Mouse (Mus musculus) telencephalon, adult 2 months (tissue): ENCODE measurements around the gene Ager.

ENCODE experiments used
- DNase-seq: peaks from one replicate; pipeline ENCODE4 v3.0.0-alpha.2; 2011; ENCODE audit warnings: low read depth, low spot score

Ager gene

DNA sequence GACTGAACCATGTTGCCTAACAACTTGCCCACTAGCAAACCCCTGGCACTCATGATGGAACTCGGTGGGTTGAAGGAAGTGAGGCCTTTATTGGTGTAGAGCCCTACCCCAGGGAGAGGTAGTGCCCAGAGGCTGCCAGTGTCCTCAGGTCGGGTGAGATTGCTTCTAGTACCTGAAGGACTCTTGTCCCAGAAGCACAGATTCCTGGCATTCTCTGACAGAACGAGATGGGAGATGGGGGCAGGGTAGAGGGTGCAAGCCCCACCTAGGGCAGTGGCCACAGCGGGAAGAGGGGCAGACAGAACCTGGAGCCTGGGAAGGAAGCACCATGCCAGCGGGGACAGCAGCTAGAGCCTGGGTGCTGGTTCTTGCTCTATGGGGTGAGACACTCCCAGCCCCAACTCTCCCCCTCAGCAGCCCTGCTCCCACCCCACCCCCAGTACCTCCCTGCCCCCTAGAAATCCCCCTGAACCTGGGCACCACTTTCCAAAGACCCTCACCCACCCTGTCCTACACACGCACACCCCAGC is at the start of gene Ager:
Gene Ager (plus strand): TSS at position 297 of the 530 bp plus-strand sequence.
- no peak for DNase-seq

DNA sequence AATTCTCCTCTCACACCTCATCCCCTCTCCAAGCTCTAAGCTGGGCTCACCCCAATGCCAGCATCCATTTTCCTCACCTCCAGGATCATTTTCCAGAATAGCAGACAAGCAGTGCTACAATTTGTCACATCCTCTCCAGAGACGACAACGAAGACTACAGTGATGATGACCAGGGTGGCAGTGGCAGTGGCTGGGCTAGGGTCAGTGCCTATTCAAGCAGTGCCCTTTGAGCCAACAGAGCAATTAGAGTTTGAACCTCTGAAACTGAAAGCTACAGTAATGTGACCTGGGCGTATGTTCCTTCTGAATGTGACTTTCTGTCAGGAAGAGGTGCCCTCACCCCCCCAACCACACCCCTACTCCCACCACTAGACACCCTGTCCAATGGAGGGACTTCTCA is 48.5 kb upstream of the Ager start:
- DNase-seq: no peak

DNA sequence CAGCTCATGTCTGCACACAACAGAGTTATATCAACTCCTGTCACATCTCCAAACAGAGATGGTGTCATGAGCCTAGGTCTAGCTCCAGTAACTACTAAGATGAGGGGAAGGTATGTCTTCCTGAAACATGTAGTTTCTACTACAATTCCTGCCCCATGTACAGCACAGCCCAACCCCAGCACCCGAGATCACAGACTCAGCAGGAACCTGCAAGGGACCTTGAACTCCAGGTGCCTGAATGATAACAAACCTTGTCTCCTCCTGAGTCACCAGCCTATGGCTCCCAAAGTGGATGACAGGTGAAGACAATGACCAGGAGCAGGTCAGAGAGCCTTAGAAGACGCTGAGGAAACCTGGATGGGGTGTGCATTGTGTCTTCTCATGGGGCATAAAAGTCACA is 47.8 kb upstream of the Ager start:
- no peak for DNase-seq

DNA sequence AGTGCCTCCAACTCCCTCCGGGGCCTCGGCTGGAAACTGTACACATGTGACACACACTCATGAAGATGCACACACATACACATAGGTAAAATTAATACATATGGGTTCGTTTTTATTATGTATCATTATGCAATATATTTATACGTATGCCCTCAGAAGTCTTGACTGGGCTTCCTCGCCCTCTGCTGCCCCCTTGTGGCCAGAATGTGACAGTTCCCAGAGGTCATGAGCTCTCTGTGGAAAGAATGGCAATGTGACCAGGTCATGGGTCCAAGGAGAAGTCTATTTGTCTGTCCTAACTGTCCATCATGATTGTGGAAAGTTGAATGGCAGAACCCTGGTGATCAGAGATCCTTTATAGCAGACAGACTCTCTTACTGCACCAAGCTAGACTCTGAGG is 42.2 kb upstream of the Ager start:
- no peak for DNase-seq

DNA sequence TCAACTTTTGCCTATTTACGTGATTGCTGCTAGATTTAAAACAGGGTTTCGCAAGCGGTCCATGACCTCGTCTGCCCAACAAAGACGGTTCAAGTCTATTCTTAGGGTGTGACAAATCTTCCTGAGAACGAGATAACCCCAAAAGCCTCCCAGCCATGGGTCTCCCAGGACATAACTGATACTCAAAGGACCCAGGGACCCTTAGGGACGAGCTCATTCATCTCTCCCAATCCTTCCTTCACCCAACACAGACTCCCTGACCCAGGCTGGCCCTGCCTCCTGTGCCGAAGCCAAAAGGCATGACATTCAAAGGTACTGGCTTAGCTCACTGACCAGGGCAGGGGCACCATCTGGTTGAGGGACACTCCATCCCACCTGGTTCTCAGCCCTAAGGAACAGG is 41.3 kb upstream of the Ager start:
- DNase-seq: no peak

DNA sequence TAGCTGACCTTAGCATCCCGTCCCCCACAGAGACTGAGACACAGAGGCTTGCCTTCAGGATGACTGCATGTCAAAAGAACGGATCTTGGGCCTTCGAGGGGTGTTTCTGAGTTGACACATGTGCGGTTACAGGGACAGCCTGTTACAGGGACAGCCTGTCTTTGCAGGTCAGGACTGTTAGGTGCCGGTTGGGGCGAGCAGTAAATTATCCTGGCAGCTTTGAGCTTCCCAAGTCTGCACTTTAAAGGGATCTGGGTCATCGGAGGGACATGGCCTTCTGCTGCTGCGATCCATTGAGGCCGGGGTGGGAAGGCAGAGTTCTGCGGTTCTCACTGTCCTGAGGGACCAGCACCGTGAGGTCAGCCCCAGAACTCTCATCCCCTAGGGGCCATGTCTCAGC is 40.3 kb upstream of the Ager start:
- DNase-seq: no peak

DNA sequence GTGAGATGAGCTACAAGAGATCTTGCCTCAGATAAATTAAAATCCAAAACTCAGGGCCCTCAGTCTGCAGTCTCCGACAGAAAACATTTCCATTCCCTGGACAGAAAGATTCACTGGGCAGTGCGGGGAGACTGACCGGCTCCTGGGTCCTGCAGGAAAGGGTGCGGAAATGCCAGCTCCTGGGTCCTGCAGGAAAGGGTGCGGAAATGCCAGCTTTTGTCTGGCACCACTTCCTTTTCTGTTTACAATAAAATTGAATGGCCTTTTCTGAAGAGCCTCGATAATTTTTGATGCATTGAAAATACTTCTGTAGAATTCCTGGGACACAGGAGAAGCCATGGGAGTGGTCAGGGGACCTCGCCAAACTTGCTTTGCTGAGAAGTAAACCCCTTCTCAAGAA is 38.5 kb upstream of the Ager start:
- DNase-seq: no peak

DNA sequence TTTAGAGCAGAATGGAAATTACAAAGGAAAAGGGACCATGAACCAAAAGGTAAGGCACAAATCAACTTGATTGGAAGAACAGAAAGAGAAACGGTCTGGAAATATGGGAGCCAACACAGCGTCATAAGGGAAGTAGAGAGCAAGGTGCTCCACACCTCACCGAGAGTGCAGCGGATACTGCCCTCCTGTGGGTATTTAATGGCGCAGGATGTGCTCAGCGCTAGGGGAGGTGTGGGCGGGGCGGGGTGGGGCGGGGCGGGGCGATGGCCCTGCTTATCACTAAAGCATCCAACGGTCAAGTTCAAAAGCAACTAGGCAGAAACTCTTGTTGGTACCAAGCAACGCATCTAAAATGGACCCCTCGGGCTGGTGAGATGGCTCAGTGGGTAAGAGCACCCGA is 37.8 kb upstream of the Ager start:
- no peak for DNase-seq

DNA sequence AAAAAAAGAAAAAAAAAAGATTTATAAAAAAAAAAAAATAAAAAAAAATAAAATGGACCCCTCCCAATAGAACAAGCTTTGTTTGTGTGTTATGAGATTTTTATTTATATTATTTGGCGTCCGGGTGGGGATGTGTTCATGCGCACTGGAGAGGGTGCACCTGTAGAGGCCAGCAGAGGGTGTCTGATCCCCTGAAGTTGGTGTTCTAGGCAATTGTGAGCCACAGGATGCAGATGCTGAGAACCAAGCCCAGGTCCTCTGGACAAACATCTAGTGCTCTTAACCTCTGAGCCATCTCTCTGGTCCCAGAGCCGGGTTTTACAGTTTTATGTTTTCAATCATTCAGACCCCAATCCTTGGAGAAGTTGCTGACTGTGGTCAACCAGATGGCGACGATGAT is 37.2 kb upstream of the Ager start:
- no peak for DNase-seq

DNA sequence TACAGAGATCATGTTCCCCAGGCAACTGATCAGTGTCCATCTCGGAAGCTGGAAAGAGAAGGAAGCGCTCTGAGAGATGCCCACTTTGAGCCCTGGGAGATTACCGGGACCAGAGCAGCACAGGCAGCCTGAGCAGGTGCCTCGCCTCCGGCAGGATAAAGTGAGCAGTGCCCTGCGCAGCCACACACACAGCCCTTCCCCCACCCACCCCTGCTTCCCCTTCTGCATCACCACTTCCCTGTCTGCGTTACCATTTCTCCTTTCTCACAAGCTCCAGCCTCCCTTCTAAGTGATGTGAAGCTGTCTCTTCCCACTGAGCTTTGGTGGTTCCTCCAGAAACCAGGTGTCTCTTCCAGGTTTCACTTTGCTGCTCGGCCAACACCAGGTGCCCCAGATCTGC is 36.5 kb upstream of the Ager start:
- DNase-seq: no peak

DNA sequence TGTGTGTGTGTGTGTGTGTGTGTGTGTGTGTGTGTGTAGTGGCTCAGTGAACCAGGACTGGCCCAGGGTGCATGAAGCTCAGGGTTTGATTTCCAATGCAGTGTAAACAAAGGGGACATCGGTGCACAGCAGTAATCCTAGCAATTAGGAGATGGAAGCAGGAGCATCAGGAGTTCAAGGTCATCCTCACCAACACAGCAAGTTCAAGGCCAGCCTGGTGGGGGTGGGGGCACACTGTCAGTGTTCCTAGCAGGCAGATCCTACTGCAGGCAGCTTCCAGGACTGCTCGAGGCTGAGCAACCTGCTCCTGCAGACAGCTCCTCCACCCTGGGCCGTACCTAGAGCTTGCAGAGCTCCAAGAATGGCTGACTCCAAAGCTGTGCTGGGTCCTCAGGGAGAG is 35.1 kb upstream of the Ager start:
- no peak for DNase-seq

DNA sequence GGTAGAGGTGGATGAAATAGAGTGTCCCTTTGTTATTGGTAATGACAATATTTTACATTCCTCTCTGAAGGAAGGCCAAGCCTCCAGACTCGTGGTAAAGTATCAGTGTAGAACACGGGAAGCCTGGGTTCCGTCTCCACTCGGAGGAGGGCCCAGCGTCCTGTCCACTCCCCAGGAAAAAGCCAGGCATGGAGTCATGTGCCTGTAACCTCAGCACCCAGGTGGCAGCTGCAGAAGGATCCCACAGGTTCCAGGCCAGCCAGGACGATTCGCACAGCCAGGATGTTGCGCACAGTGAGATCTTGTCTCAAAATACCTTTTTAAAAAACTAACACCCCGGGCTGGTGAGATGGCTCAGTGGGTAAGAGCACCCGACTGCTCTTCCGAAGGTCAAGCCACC is 34.3 kb upstream of the Ager start:
- no peak for DNase-seq

DNA sequence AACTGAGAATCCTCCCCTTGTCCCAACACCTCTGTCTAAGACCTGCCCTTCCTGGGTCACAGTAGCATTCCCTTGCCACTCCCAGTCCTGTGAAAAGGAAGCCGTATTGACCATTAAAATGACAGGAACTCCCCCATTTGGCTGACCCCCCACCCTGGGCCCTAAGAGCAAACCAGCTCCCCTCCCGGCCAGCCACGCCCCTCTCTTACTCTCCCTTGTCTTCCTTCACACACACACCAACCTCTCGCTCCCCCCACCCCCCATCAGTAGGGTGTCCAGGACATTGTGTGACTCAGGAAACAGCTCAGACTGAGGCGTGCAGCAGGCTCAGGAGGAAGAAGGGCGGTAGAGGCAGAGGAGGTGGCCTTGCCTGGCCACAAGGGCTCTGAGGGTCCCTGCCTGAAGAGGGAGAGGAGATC is 33.6 kb upstream of the Ager start, which contains the start of gene Notch4:
Gene Notch4 (plus strand): TSS at position 266 of the 419 bp plus-strand sequence.
- no peak for DNase-seq

DNA sequence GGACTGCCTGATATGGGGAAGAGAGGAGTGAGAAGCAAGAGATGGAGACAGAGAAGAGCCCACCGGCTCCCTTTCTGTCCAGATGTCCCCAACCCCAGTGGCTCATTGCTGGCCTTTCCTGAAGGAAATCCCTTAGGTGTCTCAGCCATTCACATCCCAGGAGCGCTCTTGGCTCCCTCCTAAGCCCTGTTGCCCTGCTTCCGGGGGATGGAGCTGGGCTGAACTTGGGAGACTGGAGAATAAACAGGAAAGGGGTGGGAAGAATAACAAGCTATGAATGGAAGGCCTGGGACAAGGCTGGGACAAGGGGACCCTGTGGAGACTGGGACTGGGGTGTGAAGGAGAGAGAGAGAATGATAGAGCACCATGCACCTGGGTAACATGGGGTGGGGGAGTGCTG is 32.9 kb upstream of the Ager start:
- DNase-seq: no peak

DNA sequence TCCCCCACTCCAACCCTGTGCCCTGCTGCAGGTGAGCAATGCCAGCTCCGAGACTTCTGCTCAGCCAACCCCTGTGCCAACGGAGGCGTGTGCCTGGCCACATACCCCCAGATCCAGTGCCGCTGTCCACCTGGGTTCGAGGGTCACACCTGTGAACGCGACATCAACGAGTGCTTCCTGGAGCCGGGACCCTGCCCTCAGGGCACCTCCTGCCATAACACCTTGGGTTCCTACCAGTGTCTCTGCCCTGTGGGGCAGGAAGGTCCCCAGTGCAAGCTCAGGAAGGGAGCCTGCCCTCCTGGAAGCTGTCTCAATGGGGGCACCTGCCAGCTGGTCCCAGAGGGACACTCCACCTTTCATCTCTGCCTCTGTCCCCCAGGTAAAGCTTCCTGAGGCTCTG is 30.4 kb upstream of the Ager start:
- no peak for DNase-seq

DNA sequence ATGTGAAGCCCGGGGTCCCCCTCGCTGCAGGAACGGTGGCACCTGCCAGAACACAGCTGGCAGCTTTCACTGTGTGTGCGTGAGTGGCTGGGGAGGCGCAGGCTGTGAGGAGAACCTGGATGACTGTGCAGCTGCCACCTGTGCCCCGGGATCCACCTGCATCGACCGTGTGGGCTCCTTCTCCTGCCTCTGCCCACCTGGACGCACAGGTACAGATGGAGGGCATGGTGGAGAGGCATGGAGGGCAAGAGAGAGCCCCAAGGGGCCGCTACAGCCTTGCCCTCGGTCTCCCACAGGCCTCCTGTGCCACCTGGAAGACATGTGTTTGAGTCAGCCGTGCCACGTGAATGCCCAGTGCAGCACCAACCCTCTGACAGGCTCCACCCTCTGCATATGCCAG is 29.2 kb upstream of the Ager start:
- no peak for DNase-seq

DNA sequence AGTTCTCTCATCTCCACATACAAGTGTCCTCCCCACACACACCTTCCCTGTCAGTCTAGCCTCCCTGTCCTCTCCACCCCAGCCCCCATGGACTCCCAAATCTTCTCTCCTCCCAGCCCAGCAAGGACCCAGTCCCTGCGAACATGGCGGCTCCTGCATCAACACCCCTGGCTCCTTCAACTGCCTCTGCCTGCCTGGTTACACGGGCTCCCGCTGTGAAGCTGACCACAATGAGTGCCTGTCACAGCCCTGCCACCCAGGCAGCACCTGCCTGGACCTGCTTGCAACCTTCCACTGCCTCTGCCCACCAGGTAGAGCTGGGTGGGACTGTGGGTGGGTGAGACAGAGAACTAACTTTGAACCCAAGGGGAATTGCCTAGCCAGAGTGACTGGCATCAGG is 27.7 kb upstream of the Ager start:
- no peak for DNase-seq

DNA sequence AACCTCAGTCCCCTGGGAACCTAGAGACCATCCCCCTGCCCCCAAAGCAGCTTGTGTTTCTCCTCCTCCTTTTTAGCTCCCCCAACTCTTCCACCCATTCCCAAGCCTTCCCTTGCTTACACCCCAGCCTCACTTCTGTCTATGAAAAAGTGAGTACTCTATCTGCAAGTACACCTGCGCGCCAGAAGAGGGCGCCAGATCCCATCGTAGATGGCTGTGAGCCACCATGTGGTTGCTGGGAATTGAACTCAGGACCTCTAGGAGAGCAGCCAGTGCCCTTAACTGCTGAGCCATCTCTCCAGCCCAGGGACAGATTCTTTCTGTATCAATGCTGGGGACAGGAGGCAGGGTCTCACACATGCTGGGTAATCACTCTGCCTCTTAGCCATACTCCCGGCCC is 25.8 kb upstream of the Ager start:
- no peak for DNase-seq

DNA sequence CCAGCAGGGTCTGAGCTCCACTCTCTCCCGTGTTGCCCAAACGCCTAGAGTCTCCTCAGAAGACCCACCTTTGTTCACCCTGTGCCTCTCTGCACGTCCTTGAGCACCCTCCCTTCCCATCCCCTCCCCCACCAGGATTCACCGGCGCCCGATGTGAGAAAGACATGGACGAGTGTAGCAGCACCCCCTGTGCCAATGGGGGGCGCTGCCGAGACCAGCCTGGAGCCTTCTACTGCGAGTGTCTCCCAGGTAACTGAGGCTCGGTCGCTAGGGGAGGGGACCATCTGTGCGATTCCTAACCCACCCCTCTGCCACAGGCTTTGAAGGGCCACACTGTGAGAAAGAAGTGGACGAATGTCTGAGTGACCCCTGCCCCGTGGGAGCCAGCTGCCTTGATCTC is 25.3 kb upstream of the Ager start:
- DNase-seq: no peak

DNA sequence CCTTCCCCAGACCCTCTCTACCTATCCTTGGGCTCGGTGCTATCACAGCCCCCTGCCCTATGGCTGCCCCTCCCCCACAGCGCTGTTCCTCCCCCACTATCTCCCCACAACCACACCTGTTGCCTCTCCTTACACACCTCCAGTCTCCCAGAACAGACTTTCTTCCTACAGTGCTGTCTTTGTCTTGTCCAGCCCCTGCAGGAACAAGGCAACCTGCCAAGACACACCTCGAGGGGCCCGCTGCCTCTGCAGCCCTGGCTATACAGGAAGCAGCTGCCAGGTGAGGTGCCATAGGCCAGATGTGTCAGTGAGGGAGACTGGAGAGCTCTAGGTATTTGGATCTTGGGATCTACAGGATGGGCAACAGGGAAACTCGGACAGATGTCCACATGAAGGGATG is 21.1 kb upstream of the Ager start:
- DNase-seq: no peak

DNA sequence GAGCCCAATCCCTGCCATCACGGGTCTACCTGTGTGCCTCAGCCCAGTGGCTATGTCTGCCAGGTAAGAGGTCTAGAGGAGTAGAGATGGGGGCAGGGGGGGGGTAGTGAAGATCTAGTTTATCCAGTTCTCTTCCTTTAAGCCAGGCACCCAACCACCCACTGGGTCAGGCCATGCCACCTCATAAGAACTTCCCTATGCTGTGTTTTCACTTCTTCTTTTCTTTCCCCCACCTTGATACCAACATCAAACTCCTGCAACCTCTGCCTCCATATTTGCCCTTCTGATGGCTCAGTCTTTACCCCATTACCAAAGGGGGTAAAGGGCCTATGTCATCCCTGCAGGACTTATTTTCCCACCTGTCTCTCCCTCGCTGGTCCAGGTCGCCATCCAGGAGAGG is 19.6 kb upstream of the Ager start:
- DNase-seq: no peak

DNA sequence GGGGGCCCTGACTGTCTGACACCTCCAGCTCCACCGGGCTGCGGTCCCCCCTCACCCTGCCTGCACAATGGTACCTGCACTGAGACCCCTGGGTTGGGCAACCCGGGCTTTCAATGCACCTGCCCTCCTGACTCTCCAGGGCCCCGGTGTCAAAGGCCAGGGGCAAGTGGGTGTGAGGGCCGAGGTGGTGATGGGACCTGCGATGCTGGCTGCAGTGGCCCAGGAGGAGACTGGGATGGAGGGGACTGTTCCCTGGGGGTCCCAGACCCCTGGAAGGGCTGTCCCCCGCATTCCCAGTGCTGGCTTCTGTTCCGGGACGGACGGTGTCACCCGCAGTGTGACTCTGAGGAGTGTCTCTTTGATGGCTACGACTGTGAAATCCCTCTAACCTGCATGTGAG is 15.1 kb upstream of the Ager start:
- DNase-seq: no peak

DNA sequence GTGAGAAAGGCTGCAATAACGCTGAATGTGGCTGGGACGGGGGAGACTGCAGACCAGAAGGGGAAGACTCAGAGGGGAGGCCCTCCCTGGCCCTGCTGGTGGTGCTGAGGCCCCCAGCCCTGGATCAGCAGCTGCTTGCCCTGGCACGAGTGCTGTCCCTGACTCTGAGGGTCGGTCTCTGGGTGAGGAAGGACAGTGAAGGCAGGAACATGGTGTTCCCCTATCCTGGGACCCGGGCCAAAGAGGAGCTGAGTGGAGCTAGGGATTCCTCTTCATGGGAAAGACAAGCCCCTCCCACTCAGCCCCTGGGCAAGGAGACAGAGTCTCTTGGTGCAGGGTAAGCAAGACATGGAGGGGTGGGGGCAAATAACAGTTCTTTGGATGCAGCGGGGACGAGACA is 14.3 kb upstream of the Ager start:
- no peak for DNase-seq

DNA sequence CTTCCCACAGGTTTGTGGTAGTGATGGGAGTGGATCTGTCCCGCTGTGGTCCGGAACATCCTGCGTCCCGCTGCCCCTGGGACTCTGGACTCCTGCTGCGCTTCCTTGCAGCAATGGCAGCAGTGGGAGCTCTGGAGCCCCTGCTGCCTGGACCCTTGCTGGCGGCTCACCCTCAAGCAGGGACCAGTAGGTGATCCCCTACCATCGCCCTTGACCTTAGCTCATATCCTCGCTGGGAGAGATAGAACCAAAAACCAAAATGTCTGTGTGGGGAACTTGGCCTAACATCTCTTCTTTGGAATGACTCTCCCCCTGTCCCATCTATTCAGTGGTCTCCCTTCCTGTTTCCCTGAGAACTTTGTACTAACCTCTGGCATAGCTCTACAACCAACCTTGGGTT is 13.8 kb upstream of the Ager start:
- no peak for DNase-seq

DNA sequence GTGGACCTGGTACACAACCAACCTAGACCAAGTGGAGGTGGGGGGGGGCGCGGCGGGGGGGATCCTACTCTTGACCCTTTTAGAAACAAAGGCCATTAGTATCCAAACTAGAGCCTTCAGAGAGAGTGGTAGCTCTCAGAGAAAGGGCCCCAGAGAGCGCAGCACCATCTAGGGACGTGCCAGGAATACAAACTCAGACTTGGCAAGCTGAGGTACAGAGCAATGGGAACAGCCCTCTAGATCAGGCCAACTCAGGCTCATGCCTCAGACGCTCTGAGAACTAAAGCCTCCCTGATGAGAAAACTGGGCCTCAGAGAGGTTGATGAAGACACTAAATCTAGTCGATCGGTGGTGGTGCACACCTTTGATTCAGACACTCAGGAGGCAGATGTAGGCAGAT is 12.5 kb upstream of the Ager start:
- DNase-seq: no peak
